Mouse (Mus musculus): ENCODE measurements around the gene Tenm4. TPM values are rescaled to one million over a fixed set of nuclear protein-coding genes. Genes with fewer than 3 reads are reported as not detected.

Tenm4 gene
- polyA plus RNA-seq, 1 experiment from 2014 or later: 47.1 TPM

DNA sequence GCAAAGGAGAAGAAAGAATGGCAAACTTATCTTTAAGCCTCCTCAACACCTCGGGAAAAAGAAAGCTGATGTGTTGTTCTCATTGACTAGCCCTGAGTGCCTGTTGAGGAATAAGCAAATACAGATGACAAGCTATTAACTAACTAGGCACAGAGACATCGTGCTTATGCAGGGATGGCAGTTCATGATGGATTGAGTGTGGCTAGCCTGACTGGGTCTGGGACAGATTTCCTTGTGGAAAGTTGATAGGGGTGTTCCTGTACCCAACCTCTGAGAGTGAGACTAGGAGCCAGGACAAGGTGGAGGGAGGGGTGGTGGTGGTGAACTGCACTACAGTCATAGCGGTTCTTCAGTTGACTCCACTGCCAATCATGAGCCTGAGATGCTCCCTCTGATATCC, 192.3 kb downstream of the Tenm4 start:
- H3K9me3 ChIP-seq: no peaks in the 10 kb centered on the region
- ATAC-seq: no peak
- no peak overlapping the region for H3K27ac ChIP-seq
- H3K36me3 ChIP-seq: no peaks in the 10 kb centered on the region
- H3K9ac ChIP-seq (replicated peaks): no peak overlapping the region
- H3K4me1 ChIP-seq (replicated peaks): 0 out of 2 replicates have a peak, but pooled peaks cover 3% of the 10 kb centered on the region
- H3K27me3 ChIP-seq: no peaks in the 10 kb centered on the region
- no peak overlapping the region for H3K4me3 ChIP-seq (replicated peaks)
- no peak overlapping the region for H3K4me2 ChIP-seq (replicated peaks)
- 87% methylated on average over 3 of the region's 3 CpGs for WGBS

DNA sequence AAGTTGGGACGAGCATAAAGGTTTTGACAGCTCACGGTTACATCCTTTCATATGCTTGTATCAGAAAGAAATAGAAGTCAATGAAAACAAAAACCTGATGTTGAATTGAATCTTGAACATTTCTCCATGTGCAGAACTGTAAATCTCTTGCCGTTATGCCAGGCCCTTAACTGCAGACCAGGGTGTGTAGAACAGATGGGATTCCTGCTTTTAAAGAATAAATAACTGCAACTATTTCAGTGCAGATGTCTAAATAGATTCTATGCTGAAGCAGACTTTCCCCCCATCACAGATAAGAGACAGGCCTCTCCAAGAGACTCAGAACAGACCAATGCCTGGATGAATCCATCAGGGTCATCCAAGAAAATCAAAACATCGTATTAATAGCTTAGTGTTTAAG, 198.9 kb downstream of the Tenm4 start:
- 93% methylated on average over 4 of the region's 4 CpGs for WGBS
- no peak overlapping the region for H3K9ac ChIP-seq (replicated peaks)
- no peak for ATAC-seq
- H3K4me3 ChIP-seq (replicated peaks): no peak overlapping the region
- H3K36me3 ChIP-seq: no peaks in the 10 kb centered on the region
- H3K4me2 ChIP-seq (replicated peaks): no peak overlapping the region
- H3K9me3 ChIP-seq: no peaks in the 10 kb centered on the region
- 0 out of 2 replicates have a peak, but pooled peaks cover 3% of the 10 kb centered on the region for H3K4me1 ChIP-seq (replicated peaks)
- H3K27ac ChIP-seq: no peak overlapping the region
- no peaks in the 10 kb centered on the region for H3K27me3 ChIP-seq

DNA sequence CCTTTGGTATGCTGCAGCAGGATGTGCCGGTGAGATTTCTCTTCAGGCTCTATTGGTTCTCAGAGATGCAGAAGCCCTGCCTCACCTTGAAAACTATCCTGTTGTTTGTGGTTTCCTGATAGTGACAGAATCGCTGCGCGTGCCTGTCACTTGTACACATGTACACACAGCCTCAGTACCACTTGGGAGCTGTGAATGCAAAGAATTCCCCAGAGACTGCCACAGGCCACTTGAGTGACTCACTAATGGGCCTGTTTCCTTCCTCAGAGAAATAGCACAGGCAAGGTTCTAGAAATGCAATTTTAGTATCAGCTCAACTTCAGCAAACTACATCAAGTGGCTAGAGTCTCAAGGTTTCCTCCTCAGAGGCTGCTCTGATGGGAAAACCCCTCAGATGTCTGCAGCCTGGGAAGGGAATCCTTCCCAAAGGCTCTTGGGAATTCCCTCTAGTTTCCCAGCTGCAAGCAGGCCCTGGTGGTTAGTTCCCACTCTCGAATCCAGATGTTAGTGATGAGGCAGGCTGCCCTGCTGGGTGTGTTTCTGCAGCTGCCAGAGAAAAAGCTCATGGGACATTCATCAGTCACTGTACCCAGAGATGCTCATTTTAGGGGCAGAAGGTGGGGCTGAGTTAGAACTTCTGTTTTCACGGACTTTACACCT, 203.1 kb downstream of the Tenm4 start:
- Histone ChIP-seq H3K4me3 (replicated peaks) (no peak overlapping the region), H3K27me3 (no peaks in the 10 kb centered on the region), H3K36me3 (no peaks in the 10 kb centered on the region), H3K9me3 (no peaks in the 10 kb centered on the region), H3K9ac (replicated peaks) (no peak overlapping the region), H3K4me2 (replicated peaks) (no peak overlapping the region), H3K27ac (no peak overlapping the region), H3K4me1 (replicated peaks) (0 out of 2 replicates have a peak, but pooled peaks cover 5% of the 10 kb centered on the region)
- ATAC-seq: no peak
- 87% methylated on average over 6 of the region's 6 CpGs for WGBS

DNA sequence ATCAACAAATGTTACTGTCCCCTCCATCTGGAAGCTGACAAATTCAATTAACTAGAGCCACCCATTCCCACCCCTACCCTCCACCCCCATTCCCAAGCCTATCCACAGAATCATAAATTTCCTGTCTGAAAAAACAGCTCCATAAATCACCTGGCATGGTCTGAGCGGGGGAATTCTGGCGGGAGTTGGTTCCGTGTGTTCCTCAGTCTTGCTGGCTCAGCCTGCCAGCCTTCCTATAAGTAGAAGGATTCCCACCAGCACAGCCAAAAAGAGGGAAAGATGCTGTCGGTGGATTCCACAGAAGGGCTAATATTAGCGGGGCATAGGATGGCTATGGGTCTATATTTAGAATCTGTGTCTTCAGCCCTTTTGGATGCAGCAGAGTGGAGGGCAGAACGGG, 204.5 kb downstream of the Tenm4 start:
- Histone ChIP-seq H3K27me3 (no peaks in the 10 kb centered on the region), H3K4me3 (replicated peaks) (no peak overlapping the region), H3K4me1 (replicated peaks) (0 out of 2 replicates have a peak, but pooled peaks cover 5% of the 10 kb centered on the region), H3K4me2 (replicated peaks) (no peak overlapping the region), H3K27ac (no peak overlapping the region), H3K9ac (replicated peaks) (no peak overlapping the region), H3K9me3 (no peaks in the 10 kb centered on the region), H3K36me3 (no peaks in the 10 kb centered on the region)
- 85% methylated on average over 6 of the region's 6 CpGs for WGBS
- no peak for ATAC-seq

DNA sequence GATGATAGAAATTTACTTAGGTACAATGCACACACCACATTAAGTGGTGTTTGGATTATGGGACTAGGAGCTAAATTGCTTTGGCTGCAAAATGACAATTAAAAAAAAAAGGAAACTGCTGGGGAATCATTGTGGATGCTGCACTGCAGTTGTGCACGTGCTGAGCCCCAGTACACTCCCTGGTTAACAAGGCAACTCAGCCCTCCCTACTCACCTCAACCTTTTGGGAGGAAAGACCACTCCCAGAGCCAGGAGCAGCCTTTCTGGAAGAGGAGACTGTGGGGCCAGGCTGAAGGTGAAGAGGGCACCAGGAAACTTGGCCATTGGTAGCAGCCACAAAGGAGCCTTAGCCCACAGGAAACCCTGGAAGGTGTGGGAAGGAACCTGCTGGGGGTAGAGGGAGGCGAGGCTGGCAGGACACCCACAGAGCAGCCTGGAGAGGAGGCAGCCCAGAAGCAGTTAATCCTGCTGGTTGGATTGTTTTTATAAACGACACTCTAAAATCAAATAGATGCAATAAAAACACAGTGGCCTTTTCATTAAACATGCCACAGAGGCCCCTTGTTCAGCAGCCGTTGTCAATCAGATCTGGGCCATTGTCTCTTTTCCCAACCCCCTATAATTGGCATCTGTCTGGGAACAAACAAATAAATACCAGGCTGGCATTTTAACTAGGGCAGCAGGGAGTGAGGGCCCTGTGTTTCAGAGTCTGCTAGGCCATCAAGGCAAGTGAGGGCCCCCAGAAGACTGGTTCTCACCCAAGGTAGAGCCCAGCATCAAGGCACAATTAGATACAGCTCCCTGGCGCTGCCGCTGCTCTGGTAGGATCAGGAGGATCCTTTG, 212.9 kb downstream of the Tenm4 start:
- ATAC-seq: peak; percentile 87
- no peak overlapping the region for H3K9ac ChIP-seq (replicated peaks)
- H3K27ac ChIP-seq: peak overlapping the region; percentile 82
- H3K27me3 ChIP-seq: no peaks in the 10 kb centered on the region
- peaks cover 22% of the 10 kb centered on the region for H3K4me1 ChIP-seq (replicated peaks)
- WGBS: 10% methylated on average over 6 of the region's 6 CpGs
- H3K4me2 ChIP-seq (replicated peaks): no peak overlapping the region
- H3K9me3 ChIP-seq: no peaks in the 10 kb centered on the region
- H3K36me3 ChIP-seq: no peaks in the 10 kb centered on the region
- no peak overlapping the region for H3K4me3 ChIP-seq (replicated peaks)

DNA sequence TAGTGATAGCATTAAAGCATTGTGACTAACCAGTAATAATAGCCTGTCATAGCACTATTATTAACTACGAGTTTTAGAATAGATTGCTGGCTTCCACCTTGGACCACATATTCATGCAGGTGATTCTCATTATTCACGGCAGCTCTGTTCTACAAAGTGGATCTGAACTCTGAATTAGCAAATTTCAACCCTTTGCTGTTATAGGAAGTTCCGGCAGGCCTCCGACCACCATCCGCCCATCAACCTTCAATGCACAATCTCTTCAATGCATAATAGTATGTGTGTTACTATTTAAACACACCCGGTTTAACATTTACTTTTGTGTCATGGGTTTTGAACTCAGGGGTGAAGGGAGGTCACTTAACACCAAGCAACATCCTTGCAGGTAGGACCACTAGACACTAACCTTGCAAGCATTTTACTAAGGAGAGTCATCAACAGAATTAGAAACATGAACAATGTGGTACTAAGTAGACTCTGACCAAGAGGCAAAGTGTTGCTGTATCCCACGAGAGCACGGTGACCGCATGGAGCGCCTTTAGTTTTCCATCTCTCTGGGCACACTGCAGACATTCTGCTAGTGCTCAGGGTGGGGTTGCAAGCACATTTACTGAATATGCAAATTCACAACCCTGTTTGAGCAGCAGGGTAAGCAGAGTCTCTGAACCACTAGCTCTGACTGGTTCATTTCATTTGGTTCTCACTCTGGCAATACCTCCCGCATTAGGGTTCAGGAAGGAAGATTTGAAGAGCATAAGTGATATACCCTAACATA, 213.9 kb downstream of the Tenm4 start:
- H3K27me3 ChIP-seq: no peaks in the 10 kb centered on the region
- H3K36me3 ChIP-seq: no peaks in the 10 kb centered on the region
- 84% methylated on average over 11 of the region's 11 CpGs for WGBS
- H3K9ac ChIP-seq (replicated peaks): no peak overlapping the region
- ATAC-seq: no peak
- no peak overlapping the region for H3K4me3 ChIP-seq (replicated peaks)
- H3K4me2 ChIP-seq (replicated peaks): no peak overlapping the region
- no peaks in the 10 kb centered on the region for H3K9me3 ChIP-seq
- peaks cover 22% of the 10 kb centered on the region for H3K4me1 ChIP-seq (replicated peaks)
- H3K27ac ChIP-seq: peak overlapping the region; percentile 82

DNA sequence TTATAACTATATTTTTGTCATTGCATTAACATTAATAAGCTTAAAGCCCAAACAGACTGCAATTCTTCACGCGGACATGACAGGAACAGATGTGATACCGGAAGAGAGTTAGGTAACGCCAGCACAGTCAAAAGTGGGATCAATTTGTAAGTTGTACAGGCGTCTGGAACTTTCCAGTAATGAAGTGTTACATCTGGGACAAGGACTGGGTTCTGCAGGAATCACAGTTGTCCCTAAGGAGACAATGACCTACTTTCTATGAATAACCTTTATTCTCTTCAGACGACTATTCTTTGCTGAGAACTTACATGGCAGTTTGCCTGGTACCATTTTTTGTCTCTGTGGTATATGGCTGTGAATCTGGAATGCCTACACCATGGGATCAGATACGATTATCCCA, 214.8 kb downstream of the Tenm4 start:
- Histone ChIP-seq H3K27ac (no peak overlapping the region), H3K4me3 (replicated peaks) (no peak overlapping the region), H3K36me3 (no peaks in the 10 kb centered on the region), H3K27me3 (no peaks in the 10 kb centered on the region), H3K9ac (replicated peaks) (no peak overlapping the region), H3K9me3 (no peaks in the 10 kb centered on the region), H3K4me2 (replicated peaks) (no peak overlapping the region), H3K4me1 (replicated peaks) (peaks cover 30% of the 10 kb centered on the region)
- no peak for ATAC-seq
- WGBS: 90% methylated on average over 7 of the region's 7 CpGs

DNA sequence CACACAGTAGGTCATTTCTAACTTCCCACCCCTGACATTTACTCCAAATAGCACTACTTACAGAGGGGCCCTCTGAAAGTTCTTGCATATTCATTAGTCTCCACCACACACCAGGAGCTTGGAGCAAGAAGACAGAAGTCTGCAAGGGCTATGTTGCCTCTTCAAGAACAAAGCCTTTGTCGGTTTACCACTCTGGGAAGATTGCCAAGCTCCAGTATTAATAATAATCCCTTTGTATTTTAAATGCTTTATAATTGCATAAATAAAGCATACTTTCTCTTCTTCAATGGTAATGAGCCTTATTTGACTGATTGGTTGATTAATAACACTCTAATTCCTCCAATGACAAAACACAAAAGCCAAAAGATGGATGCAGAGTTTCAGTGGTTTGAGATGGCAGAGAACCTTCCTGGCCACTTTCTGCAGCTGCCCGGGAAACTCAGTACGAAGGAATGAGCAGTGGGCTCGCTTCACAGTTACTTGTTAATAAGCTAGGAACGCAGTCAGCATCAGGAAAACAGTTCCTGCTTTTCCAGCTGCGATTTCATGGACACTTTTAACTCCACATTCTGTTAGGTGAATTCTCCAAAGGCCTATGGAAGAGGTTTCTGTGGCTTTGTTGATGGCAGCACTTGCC, 219.1 kb downstream of the Tenm4 start:
- Histone ChIP-seq H3K4me3 (replicated peaks) (no peak overlapping the region), H3K9ac (replicated peaks) (no peak overlapping the region), H3K9me3 (no peaks in the 10 kb centered on the region), H3K27ac (no peak overlapping the region), H3K4me2 (replicated peaks) (no peak overlapping the region), H3K27me3 (no peaks in the 10 kb centered on the region), H3K4me1 (replicated peaks) (peaks cover 31% of the 10 kb centered on the region), H3K36me3 (no peaks in the 10 kb centered on the region)
- 65% methylated on average over 6 of the region's 6 CpGs for WGBS
- no peak for ATAC-seq

DNA sequence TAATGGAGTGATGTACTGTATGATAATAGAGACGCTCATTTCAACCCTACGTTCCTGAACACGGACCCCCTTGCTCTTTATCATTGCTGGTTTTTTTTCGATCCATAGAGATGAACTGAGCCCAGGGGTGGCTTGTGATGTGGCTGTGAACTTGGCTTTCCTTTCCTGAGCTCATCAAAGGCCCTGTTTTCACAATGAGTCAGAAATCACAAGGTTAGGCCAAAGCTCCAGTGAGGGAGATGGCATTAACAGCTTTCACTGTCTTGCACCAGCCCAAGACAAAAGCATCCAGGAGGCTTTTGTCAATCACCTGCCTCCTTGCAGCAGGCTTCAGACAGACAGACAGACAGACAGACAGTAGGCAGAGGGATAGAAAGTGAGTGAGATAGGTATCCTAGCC, 219.8 kb downstream of the Tenm4 start:
- H3K27me3 ChIP-seq: no peaks in the 10 kb centered on the region
- 91% methylated on average over 4 of the region's 4 CpGs for WGBS
- ATAC-seq: no peak

DNA sequence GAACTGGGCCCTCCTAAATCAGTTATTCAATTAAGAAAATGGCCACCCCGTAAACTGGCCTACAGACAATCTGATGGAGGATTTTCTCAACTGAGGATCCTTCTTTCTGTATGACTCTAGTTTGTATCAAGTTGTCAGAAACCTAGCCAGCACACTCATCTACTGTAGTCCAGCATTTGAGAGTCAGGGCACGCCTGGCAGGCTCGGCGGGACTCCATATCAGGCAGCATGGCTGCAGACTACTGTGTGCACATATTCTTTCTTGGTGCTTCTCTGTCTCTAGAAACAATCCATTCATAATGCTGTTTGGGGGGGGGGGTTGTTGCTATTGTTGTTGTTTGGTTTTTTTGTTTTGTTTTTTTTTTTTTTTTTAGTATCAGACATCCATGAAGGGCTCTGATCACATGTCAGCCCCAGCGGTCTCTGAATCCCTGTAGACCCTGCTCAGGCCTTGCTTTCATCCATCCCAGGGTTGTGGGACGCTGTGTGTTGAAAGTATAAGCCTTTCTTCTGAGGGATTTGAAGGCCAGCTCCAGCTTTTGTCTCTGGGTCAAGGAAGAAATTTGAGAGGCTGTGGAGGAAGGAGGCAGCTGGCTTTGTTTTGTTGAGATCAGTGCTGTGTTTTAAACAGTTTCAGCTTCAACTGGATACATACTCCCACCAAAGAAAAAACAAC, 220.9 kb downstream of the Tenm4 start:
- Histone ChIP-seq H3K27ac (peak overlapping the region; percentile 35), H3K4me2 (replicated peaks) (no peak overlapping the region), H3K4me1 (replicated peaks) (peaks cover 30% of the 10 kb centered on the region), H3K36me3 (no peaks in the 10 kb centered on the region), H3K9me3 (no peaks in the 10 kb centered on the region), H3K27me3 (no peaks in the 10 kb centered on the region), H3K9ac (replicated peaks) (no peak overlapping the region), H3K4me3 (replicated peaks) (no peak overlapping the region)
- 42% methylated on average over 6 of the region's 6 CpGs for WGBS
- ATAC-seq: peak; percentile 59; the same call in 1 of the 2 replicates

More for the DNA sequence above, 219.8 kb downstream of the Tenm4 start:
- Histone ChIP-seq H3K9ac (replicated peaks) (no peak overlapping the region), H3K4me2 (replicated peaks) (no peak overlapping the region), H3K9me3 (no peaks in the 10 kb centered on the region), H3K27ac (no peak overlapping the region), H3K4me3 (replicated peaks) (no peak overlapping the region), H3K36me3 (no peaks in the 10 kb centered on the region), H3K4me1 (replicated peaks) (peaks cover 30% of the 10 kb centered on the region)

DNA sequence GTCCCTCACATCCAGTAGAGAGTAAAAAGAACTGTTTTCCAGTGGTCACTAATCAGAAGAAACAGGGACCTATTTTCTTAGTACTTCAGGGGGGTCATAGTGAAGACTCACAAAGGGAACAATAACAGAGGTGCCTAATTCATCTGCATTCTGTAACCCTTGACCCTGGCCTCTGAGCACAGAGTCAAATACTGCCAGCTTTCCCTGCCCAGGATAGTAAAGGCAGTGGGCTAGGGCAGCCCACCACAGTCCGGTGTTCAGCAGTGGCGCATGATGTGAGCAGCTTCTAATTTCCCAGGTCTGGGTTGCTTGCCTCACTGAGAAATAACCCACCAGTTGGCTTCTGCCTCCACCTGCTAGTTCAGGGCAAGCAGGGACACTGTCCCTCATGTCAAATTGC, 221.6 kb downstream of the Tenm4 start:
- no peaks in the 10 kb centered on the region for H3K9me3 ChIP-seq
- H3K9ac ChIP-seq (replicated peaks): no peak overlapping the region
- H3K4me1 ChIP-seq (replicated peaks): peaks cover 30% of the 10 kb centered on the region
- 31% methylated on average over 2 of the region's 2 CpGs for WGBS
- peaks cover 2% of the 10 kb centered on the region; the same call in 1 of the 2 replicates for H3K27me3 ChIP-seq
- no peaks in the 10 kb centered on the region for H3K36me3 ChIP-seq
- H3K27ac ChIP-seq: peak overlapping the region; percentile 32; the same call in 1 of the 2 replicates
- no peak overlapping the region for H3K4me3 ChIP-seq (replicated peaks)
- H3K4me2 ChIP-seq (replicated peaks): no peak overlapping the region
- ATAC-seq: no peak
